Mouse (Mus musculus) megakaryocyte progenitor cell, adult 5-6 weeks (primary cell): ENCODE results near the gene Lypla2. TPM values are rescaled to one million over a fixed set of nuclear protein-coding genes. Genes with fewer than 3 reads are reported as not detected.

Experiments used
- ATAC-seq: replicated peaks from 2 replicates; pipeline ENCODE4 v1.8.0; 2016; ENCODE audit warnings: mild to moderate bottlenecking, moderate TSS enrichment, inconsistent platforms; ENCODE audit not compliant: poor library complexity
- total RNA-seq, 2 experiments: library from RNA; stranded (forward) in 1 of 2; stranded (reverse) in 1 of 2; fragments of 157-497, 149-512 nt in 1 of 2; fragments of 200-1000 nt in 1 of 2; gene quantifications; 2 replicates each; pipeline versions ENCODE4 v1.2.3 to v1.2.4; 2015 to 2017

The Lypla2 gene
- total RNA-seq, 2 experiments from 2014 or later = 21.9 to 37.2 TPM

- ATAC-seq = no peak
Measured at GRCm38 (mm10) chr4:135921257-135922120, 50.9 kb downstream of the Lypla2 start.

GRCm38 (mm10) chr4:135920304-135921241, 51.9 kb downstream of the Lypla2 start, which contains the start of gene Fuca1:
Gene Fuca1, plus strand, starts transcription at chr4:135920735.
- peak; percentile 90 for ATAC-seq

GRCm38 (mm10) chr4:135919280-135919639, 53.2 kb downstream of the Lypla2 start:
- ATAC-seq = no peak

GRCm38 (mm10) chr4:135918635-135919279, 53.7 kb downstream of the Lypla2 start:
- peak; percentile 51 for ATAC-seq

Other genes starting within 250 kb of the Lypla2 start
- not detected in 2 replicates for gene Il22ra1, start 244.5 kb downstream of the Lypla2 start, total RNA-seq (2015)
- gene Il22ra1, start 244.5 kb downstream of the Lypla2 start, total RNA-seq (2017) = not detected in 2 replicates
- gene Myom3, start 212.9 kb downstream of the Lypla2 start, total RNA-seq (2015) = not detected in 2 replicates
- gene Myom3, start 212.9 kb downstream of the Lypla2 start, total RNA-seq (2017) = not detected in 2 replicates
- 195 and 208 TPM in 2 replicates for gene Srsf10, start 116.9 kb downstream of the Lypla2 start, total RNA-seq (2015)
- 200 and 240 TPM in 2 replicates for gene Srsf10, start 116.9 kb downstream of the Lypla2 start, total RNA-seq (2017)
- gene Pnrc2, start 98.8 kb downstream of the Lypla2 start, total RNA-seq (2015) = 151 TPM in 2 replicates
- 131 and 154 TPM in 2 replicates for gene Pnrc2, start 98.8 kb downstream of the Lypla2 start, total RNA-seq (2017)
- 6.5 and 7.0 TPM in 2 replicates for gene Cnr2, start 77.2 kb downstream of the Lypla2 start, total RNA-seq (2015)
- 5.2 and 6.7 TPM in 2 replicates for gene Cnr2, start 77.2 kb downstream of the Lypla2 start, total RNA-seq (2017)
- gene Fuca1, start 51.9 kb downstream of the Lypla2 start, total RNA-seq (2015) = 27.9 and 39.3 TPM in 2 replicates
- 122 and 139 TPM in 2 replicates for gene Fuca1, start 51.9 kb downstream of the Lypla2 start, total RNA-seq (2017)
- 51.4 and 52.1 TPM in 2 replicates for gene Hmgcl, start 26.2 kb downstream of the Lypla2 start, total RNA-seq (2015)
- gene Hmgcl, start 26.2 kb downstream of the Lypla2 start, total RNA-seq (2017) = 39.7 and 48.1 TPM in 2 replicates
- gene Gale, start 8.9 kb downstream of the Lypla2 start, total RNA-seq (2015) = 4.4 and 5.2 TPM in 2 replicates
- gene Gale, start 8.9 kb downstream of the Lypla2 start, total RNA-seq (2017) = 2.2 and 4.7 TPM in 2 replicates
- 19.8 and 22.7 TPM in 2 replicates for gene Pithd1, start 14.6 kb upstream of the Lypla2 start, total RNA-seq (2015)
- gene Pithd1, start 14.6 kb upstream of the Lypla2 start, total RNA-seq (2017) = 18.3 and 31.5 TPM in 2 replicates
- 55.2 and 58.2 TPM in 2 replicates for gene Eloa, start 49.1 kb upstream of the Lypla2 start, total RNA-seq (2015)
- 50.3 and 56.8 TPM in 2 replicates for gene Eloa, start 49.1 kb upstream of the Lypla2 start, total RNA-seq (2017)
- 1,572 and 1,580 TPM in 2 replicates for gene Rpl11, start 80.8 kb upstream of the Lypla2 start, total RNA-seq (2015)
- 841 and 996 TPM in 2 replicates for gene Rpl11, start 80.8 kb upstream of the Lypla2 start, total RNA-seq (2017)
- gene Id3, start 170.9 kb upstream of the Lypla2 start, total RNA-seq (2015) = 0.44 and 1.4 TPM in 2 replicates
- gene Id3, start 170.9 kb upstream of the Lypla2 start, total RNA-seq (2017) = 1.0 and 2.4 TPM in 2 replicates
- 5.6 and 7.5 TPM in 2 replicates for gene E2f2, start 199.8 kb upstream of the Lypla2 start, total RNA-seq (2015)
- 5.9 and 6.1 TPM in 2 replicates for gene E2f2, start 199.8 kb upstream of the Lypla2 start, total RNA-seq (2017)
- not detected in 2 replicates for gene Asap3, start 233.7 kb upstream of the Lypla2 start, total RNA-seq (2015)
- not detected in 2 replicates for gene Asap3, start 233.7 kb upstream of the Lypla2 start, total RNA-seq (2017)